Mouse (Mus musculus) intestine, embryonic 14.5 days (tissue): ENCODE results near the gene Depdc5. TPM values are rescaled to one million over a fixed set of nuclear protein-coding genes. Genes with fewer than 3 reads are reported as not detected.
A peak's percentile ranks its signal among the peaks of the same experiment; 100 is the strongest.
"Not testable (repeated sequence)": the region's sequence is repeated elsewhere in the genome, so short reads cannot be mapped to it uniquely, and the experiment has no call there.

Source experiments
- ATAC-seq: fragments of 200-750 bp; cut with Nextera tagmentation; replicated peaks from 2 replicates; pipeline ENCODE4 v1.8.0; 2017; ENCODE audit warnings: low read depth, moderate number of reproducible peaks, moderate TSS enrichment, moderate library complexity; ENCODE audit not compliant: low FRiP score, low TSS enrichment
- DNase-seq: peaks from one replicate; pipeline ENCODE4 v3.0.0-alpha.2; 2018; ENCODE audit warnings: low spot score
- H3K27ac ChIP-seq: fragments of 300-500 bp; sonication (generic); 2 replicates; pipeline ENCODE4 v1.5.1; 2014; ENCODE audit warnings: low read depth, mild to moderate bottlenecking, control low read depth
- H3K27me3 ChIP-seq: fragments of 300-500 bp; sonication (generic); replicated peaks from 2 replicates; pipeline ENCODE4 v1.6.1; 2014; ENCODE audit warnings: low read length, control low read depth; ENCODE audit not compliant: control insufficient read depth, insufficient read depth
- H3K36me3 ChIP-seq: fragments of 300-500 bp; sonication (generic); 2 replicates; pipeline ENCODE4 v1.6.1; 2014; ENCODE audit warnings: low read length, control low read depth; ENCODE audit not compliant: control insufficient read depth, insufficient read depth
- H3K4me1 ChIP-seq: fragments of 300-500 bp; sonication (generic); replicated peaks from 2 replicates; pipeline ENCODE4 v1.6.1; 2014; ENCODE audit warnings: low read length, control low read depth, mixed read lengths; ENCODE audit not compliant: control insufficient read depth, insufficient read depth
- H3K4me2 ChIP-seq: fragments of 300-500 bp; sonication (generic); 2 replicates; pipeline ENCODE4 v1.6.1; 2014; ENCODE audit warnings: low read length
- H3K4me3 ChIP-seq: fragments of 300-500 bp; sonication (generic); 2 replicates; pipeline ENCODE4 v1.5.1; 2014; ENCODE audit warnings: low read depth, low read length, control low read depth, mixed read lengths
- H3K9ac ChIP-seq: fragments of 300-500 bp; sonication (generic); 2 replicates; pipeline ENCODE4 v1.6.1; 2014; ENCODE audit warnings: mild to moderate bottlenecking, low read length
- H3K9me3 ChIP-seq: fragments of 300-500 bp; sonication (generic); 2 replicates; pipeline ENCODE4 v1.6.1; 2016; ENCODE audit warnings: low read length, control low read depth; ENCODE audit not compliant: control insufficient read depth
- WGBS: fragments of 180-500 bp; shearing (Covaris S2); extraction: QIAGEN DNeasy Blood & Tissue Kit; methylation state at CpG from one replicate; pipeline ENCODE4 v1.1.7; 2014; 5-methylcytosine and 5-hydroxymethylcytosine counted together
- polyA plus RNA-seq: library from polyadenylated mRNA; unstranded; fragments of >200 nt; fragmentation: Nextera tagmentation; extraction: Ambion mirVana; gene quantifications from 2 replicates; pipeline ENCODE4 v1.2.1, GENCODE M21; 2014

Gene Depdc5
- polyA plus RNA-seq, 1 experiment from 2014 or later: 24.6 TPM

DNA sequence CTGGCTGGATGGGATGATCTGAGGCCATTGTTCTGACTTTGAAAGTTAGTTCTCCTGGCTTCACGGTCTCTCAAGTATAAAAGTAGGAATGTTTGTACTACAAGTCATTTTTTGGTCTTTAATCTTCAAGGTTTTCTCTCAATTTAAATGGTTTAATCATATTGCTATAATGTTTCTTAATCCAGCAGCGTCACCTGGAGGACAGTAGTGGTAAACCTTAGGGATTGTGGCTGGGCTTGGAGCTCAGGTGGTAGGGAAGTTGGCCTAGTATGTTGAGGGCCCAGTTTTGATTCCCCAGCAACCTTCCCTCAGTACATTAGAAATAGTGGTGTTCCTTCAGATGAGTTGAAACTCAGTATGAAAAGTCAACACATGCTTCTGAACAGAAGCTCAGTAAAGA is 158.1 kb downstream of the Depdc5 start:
- Histone ChIP-seq H3K9me3 (no peaks in the 10 kb centered on the region), H3K4me3 (no peak overlapping the region), H3K27ac (no peak overlapping the region), H3K4me1 (peaks cover 14% of the 10 kb centered on the region), H3K36me3 (peaks cover 45% of the 10 kb centered on the region), H3K27me3 (no peaks in the 10 kb centered on the region), H3K9ac (no peak overlapping the region), H3K4me2 (no peak overlapping the region)
- ATAC-seq (no peak), DNase-seq (no peak)
- whole genome bisulfite sequencing: 85% methylated on average over 2 of the region's 2 CpGs

DNA sequence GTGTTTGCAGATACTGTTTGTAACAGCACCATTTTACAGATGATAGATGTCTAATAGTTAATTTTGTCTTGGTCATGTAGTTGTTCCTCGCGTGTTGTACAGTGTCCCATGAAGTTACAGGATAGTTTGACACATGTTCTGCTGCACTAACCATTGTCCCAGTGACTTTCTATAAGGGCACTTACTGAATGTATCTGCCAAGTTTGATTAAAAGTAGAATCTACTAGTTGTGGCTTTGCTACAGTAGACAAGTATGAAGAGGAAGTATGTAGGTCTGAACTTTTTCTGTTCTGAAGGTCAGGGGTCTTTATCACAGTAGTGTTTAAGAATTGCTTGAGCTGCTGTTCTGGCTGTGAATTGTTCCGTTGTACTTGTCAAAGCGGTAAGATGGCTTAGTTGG is 159.8 kb downstream of the Depdc5 start:
- H3K4me3 ChIP-seq: no peak overlapping the region
- peaks cover 51% of the 10 kb centered on the region for H3K36me3 ChIP-seq
- H3K9me3 ChIP-seq: no peaks in the 10 kb centered on the region
- no peaks in the 10 kb centered on the region for H3K27me3 ChIP-seq
- no peak overlapping the region for H3K27ac ChIP-seq
- no peak for DNase-seq
- no peak for ATAC-seq
- 0 out of 2 replicates have a peak overlapping the region, but pooled peaks have one; percentile 0 for H3K9ac ChIP-seq
- 87% methylated on average over 4 of the region's 4 CpGs for WGBS
- no peak overlapping the region for H3K4me2 ChIP-seq
- peaks cover 8% of the 10 kb centered on the region for H3K4me1 ChIP-seq

DNA sequence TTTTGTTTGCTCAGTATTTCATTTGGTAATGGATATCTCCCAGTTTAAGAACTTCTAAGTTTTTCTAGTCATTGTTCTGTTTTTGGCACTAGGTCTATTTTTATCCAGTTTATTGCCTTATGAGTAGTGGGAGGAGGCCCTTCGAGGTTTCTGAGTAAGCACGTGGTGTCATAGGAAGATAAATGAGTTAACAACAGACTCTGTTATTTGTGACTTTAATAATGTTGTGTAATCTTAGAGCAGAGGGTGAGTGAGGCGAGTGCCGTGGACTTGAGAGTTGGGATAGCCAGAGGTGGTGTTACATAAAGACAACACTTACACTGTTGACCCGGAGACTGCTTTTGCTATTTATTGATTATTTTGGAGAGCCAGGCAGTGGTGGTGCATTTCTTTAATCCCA is 161.0 kb downstream of the Depdc5 start:
- ATAC-seq: no peak
- H3K27ac ChIP-seq: no peak overlapping the region
- no peaks in the 10 kb centered on the region for H3K27me3 ChIP-seq
- 64% methylated on average over 5 of the region's 5 CpGs for WGBS
- DNase-seq: no peak
- peaks cover 8% of the 10 kb centered on the region for H3K4me1 ChIP-seq
- no peaks in the 10 kb centered on the region for H3K9me3 ChIP-seq
- peaks cover 58% of the 10 kb centered on the region for H3K36me3 ChIP-seq
- no peak overlapping the region for H3K4me3 ChIP-seq
- H3K4me2 ChIP-seq: no peak overlapping the region
- H3K9ac ChIP-seq: no peak overlapping the region

DNA sequence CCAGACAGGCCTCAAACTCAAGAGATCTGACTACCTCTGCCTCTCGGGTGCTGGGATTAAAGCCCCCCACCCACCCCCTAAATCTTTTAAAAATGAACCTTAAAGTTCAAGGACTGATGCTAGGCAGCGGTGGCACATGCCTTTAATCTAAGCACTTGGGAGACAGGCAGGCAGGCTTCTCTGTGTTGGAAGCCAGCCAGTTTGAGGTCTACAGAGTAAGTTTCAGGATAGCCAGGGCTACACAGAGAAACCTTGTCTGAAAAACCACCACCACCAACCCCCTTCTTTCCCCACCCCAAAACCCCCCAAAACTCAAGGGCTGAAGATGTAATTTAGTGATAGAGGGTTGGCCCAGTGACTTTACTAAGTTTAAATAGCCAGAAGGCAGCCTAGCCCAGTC is 165.2 kb downstream of the Depdc5 start:
- WGBS: 74% methylated on average over 2 of the region's 2 CpGs
- no peak overlapping the region for H3K4me2 ChIP-seq
- H3K4me1 ChIP-seq: no peaks in the 10 kb centered on the region; the same call in 1 of the 2 replicates
- H3K9me3 ChIP-seq: no peaks in the 10 kb centered on the region
- H3K9ac ChIP-seq: no peak overlapping the region
- no peaks in the 10 kb centered on the region for H3K27me3 ChIP-seq
- no peak for ATAC-seq
- H3K36me3 ChIP-seq: peaks cover 42% of the 10 kb centered on the region
- DNase-seq: no peak
- no peak overlapping the region for H3K27ac ChIP-seq
- H3K4me3 ChIP-seq: no peak overlapping the region

DNA sequence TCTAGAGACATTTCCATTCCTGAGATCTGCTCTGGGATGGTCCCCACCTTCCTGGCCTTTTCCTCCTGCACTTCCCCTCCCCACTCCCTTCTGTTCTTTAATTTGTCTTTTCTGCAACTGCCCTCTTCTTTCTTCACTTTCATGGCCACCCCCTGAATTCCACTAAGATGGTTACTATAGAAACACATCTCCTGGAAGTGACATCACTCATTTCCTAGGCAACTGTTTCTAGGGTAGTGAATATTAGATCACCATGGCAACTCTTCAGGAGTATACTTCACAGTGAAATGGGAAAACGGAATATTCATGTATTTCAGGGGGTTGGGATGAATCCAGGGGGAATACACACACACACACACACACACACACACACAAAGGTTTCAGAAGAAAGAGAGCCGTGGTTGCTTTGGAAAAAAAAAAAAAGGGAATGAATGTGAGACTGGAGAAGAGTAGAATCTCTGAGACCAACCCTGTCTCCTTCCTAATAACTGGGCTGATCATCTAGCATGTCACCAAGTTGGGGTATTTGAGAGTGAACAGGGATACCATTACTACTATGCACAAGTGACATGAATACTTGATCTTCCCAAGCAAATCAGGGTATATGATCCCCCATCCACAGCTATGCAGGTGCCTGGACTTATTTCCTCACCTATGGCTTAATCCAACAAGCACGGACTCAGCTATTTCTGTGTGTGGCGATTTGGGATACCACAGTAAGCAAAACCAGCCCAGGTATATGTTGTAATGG is 167.1 kb downstream of the Depdc5 start:
- no peak for DNase-seq
- WGBS: 64% methylated on average over 4 of the region's 4 CpGs
- Histone ChIP-seq H3K27ac (no peak overlapping the region), H3K4me1 (no peaks in the 10 kb centered on the region), H3K9me3 (no peaks in the 10 kb centered on the region), H3K36me3 (peaks cover 23% of the 10 kb centered on the region), H3K4me2 (no peak overlapping the region), H3K9ac (no peak overlapping the region), H3K4me3 (no peak overlapping the region), H3K27me3 (no peaks in the 10 kb centered on the region)
- ATAC-seq: no peak

DNA sequence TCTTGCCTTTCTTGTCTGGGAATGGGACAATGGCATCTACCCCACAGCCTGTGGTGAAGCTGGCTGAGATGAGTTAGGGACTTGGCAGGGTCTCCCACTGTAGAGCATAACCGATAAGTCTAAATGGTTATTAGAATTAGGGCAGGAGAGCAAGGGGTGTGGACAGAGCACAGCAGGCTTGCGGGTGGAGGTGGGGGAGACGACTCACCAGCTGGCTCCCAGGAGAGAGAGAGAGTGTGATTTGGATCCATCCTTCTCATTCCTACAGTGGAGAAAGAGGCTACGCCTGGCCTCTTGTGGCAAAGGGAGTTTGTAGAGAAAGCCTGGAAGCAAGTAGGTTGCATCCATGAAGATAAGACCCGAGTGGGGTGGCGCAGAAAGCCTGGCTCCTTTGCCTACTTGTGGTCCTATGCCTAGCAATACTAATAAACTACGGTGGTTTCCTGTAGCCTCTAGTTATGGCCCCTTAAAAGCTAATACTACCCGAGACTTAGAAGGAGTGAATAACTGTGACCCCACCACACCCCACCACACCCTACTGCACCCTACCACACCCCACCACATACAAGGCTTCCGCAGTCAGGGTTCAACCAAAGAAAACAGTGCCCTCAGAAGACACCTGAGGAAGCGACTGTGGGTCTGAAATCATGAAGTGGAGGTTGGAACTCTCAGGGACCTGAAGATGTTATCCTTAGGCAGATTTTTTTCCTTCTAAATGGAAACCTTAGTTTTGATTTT is 168.7 kb downstream of the Depdc5 start:
- H3K4me3 ChIP-seq: no peak overlapping the region
- no peak for DNase-seq
- no peak overlapping the region for H3K9ac ChIP-seq
- WGBS: 83% methylated on average over 10 of the region's 10 CpGs
- no peaks in the 10 kb centered on the region for H3K9me3 ChIP-seq
- H3K36me3 ChIP-seq: peaks cover 13% of the 10 kb centered on the region; the same call in 1 of the 2 replicates
- H3K4me1 ChIP-seq: no peaks in the 10 kb centered on the region
- no peak overlapping the region for H3K27ac ChIP-seq
- no peaks in the 10 kb centered on the region for H3K27me3 ChIP-seq
- no peak for ATAC-seq
- H3K4me2 ChIP-seq: no peak overlapping the region

DNA sequence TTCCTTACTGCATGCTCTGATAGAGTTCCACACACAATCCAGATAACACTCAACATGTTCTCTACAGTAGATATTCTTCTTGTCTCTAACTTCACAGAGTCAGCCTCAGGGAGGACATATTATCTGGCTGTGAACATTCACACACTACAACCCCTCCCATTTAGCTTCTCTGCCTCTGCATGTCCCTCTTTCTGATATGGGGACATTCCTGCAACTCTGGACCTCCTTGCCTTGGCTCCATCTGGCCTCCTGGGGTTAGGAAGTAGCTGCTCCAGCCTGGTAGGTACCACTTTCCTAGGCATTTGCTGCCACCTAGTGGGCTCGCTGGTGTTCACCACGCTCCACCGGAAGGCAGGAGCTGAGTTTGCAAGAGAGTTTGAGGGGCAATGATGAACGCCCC is 169.6 kb downstream of the Depdc5 start:
- DNase-seq (peak; percentile 95), ATAC-seq (0 out of 2 replicates have a peak, but pooled peaks have one; percentile 36)
- H3K36me3 ChIP-seq: peaks cover 9% of the 10 kb centered on the region; the same call in 1 of the 2 replicates
- no peak overlapping the region for H3K4me2 ChIP-seq
- H3K27me3 ChIP-seq: no peaks in the 10 kb centered on the region
- H3K27ac ChIP-seq: no peak overlapping the region
- H3K9me3 ChIP-seq: no peaks in the 10 kb centered on the region
- H3K9ac ChIP-seq: no peak overlapping the region
- H3K4me1 ChIP-seq: no peaks in the 10 kb centered on the region
- 1% methylated on average over 4 of the region's 4 CpGs for WGBS
- H3K4me3 ChIP-seq: no peak overlapping the region

DNA sequence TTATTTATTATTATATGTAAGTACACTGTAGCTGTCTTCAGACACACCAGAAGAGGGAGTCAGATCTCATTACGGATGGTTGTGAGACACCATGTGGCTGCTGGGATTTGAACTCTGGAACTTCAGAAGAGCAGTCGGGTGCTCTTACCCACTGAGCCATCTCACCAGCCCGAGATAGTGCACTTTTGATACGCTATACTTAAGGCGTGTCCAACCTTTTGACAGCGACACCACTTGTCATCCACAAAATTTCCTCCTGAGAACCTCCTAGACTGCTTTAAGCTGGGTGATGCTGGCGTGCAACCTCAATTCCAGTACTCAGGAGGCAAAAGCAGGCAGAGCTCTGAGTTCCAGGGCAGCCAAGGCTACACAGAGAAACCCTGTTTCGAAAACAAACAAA is 170.1 kb downstream of the Depdc5 start:
- not testable (repeated sequence) for H3K9ac ChIP-seq
- WGBS: 45% methylated on average over 8 of the region's 8 CpGs

More for the DNA sequence above, 170.1 kb downstream of the Depdc5 start:
- H3K27me3 ChIP-seq, DNase-seq, H3K27ac ChIP-seq, H3K4me3 ChIP-seq, H3K36me3 ChIP-seq, ATAC-seq, H3K9me3 ChIP-seq, H3K4me1 ChIP-seq, H3K4me2 ChIP-seq: not testable (repeated sequence)
